Mouse (Mus musculus): Measurements from ENCODE around the gene Ube2d1. TPM values are rescaled to one million over a fixed set of nuclear protein-coding genes. Genes with fewer than 3 reads are reported as not detected.

The Ube2d1 gene
- polyA plus RNA-seq, 1 experiment from 2014 or later, result 43.7 TPM

GRCm38 (mm10) chr10:71249086-71249880 is 35.8 kb downstream of the Ube2d1 start:
- 75% methylated on average over 10 of the region's 10 CpGs for WGBS

GRCm38 (mm10) chr10:71246956-71247355 is 38.1 kb downstream of the Ube2d1 start:
- no peaks in the 10 kb centered on the region for H3K9me3 ChIP-seq (ENCODE audit: control insufficient read depth, low read length)
- WGBS, result 35% methylated on average over 7 of the region's 7 CpGs
- H3K4me3 ChIP-seq (ENCODE audit: low read length), result no peak overlapping the region
- H3K27ac ChIP-seq (ENCODE audit: low read length), result no peak overlapping the region
- no peaks in the 10 kb centered on the region for H3K36me3 ChIP-seq (ENCODE audit: control insufficient read depth, insufficient read depth, low read length)
- no peak overlapping the region for H3K4me2 ChIP-seq (ENCODE audit: low read depth, low read length)
- no peaks in the 10 kb centered on the region for H3K4me1 ChIP-seq (ENCODE audit: control insufficient read depth, insufficient read depth, low read length)
- no peaks in the 10 kb centered on the region for H3K27me3 ChIP-seq (replicated peaks; ENCODE audit: control insufficient read depth, insufficient read depth, low read length)
- no peak overlapping the region for H3K9ac ChIP-seq (ENCODE audit: low read depth, low read length)
- no peak for ATAC-seq

More at GRCm38 (mm10) chr10:71249086-71249880, 35.8 kb downstream of the Ube2d1 start:
- Histone ChIP-seq H3K9me3 (ENCODE audit: control insufficient read depth, low read length) (no peaks in the 10 kb centered on the region), H3K9ac (ENCODE audit: low read depth, low read length) (no peak overlapping the region), H3K4me2 (ENCODE audit: low read depth, low read length) (no peak overlapping the region), H3K36me3 (ENCODE audit: control insufficient read depth, insufficient read depth, low read length) (no peaks in the 10 kb centered on the region), H3K27me3 (replicated peaks; ENCODE audit: control insufficient read depth, insufficient read depth, low read length) (no peaks in the 10 kb centered on the region), H3K4me1 (ENCODE audit: control insufficient read depth, insufficient read depth, low read length) (no peaks in the 10 kb centered on the region), H3K27ac (ENCODE audit: low read length) (no peak overlapping the region), H3K4me3 (ENCODE audit: low read length) (no peak overlapping the region)
- ATAC-seq, result no peak

DNA sequence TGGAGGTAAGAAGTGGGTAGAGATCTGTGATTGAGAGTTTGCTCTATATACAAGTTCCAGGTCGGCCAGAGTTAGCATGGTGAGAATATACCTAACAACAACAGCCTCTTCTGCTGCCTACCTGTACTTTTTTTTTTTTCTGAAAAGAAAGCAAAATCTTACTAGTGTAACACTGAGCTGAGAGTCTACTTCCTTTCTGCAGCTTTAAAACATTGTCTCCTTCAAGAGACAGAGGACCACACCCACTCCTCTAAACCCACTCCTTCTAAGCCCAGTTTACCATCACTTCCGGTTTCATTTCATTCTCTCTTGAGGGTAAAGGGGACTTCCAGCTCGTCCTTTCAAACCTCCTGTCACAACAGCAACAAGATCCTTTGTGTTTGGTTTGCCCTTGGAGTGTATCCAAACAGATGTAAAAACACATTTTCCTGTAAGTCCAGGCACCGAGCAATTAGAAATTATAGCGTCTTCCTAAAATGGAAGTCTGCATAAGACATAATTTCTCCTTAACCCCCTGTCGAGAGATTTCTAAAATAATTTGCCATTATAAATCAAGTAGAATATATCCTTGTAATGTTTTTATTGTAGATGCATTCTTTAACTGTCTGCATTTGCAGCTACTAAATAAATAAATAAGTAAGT is 45.5 kb downstream of the Ube2d1 start:
- Histone ChIP-seq H3K27ac (ENCODE audit: low read length) (no peak overlapping the region), H3K4me3 (ENCODE audit: low read length) (0 out of 2 replicates have a peak overlapping the region, but pooled peaks have one; percentile 17), H3K4me1 (ENCODE audit: control insufficient read depth, insufficient read depth, low read length) (peaks cover 6% of the 10 kb centered on the region; the same call in 1 of the 2 replicates), H3K4me2 (ENCODE audit: low read depth, low read length) (peak overlapping the region; percentile 35; the same call in 1 of the 2 replicates), H3K27me3 (replicated peaks; ENCODE audit: control insufficient read depth, insufficient read depth, low read length) (no peaks in the 10 kb centered on the region), H3K9ac (ENCODE audit: low read depth, low read length) (no peak overlapping the region), H3K9me3 (ENCODE audit: control insufficient read depth, low read length) (no peaks in the 10 kb centered on the region), H3K36me3 (ENCODE audit: control insufficient read depth, insufficient read depth, low read length) (peaks cover 7% of the 10 kb centered on the region)
- ATAC-seq, result no peak
- WGBS, result 45% methylated on average over 6 of the region's 6 CpGs

- Histone ChIP-seq H3K36me3 (ENCODE audit: control insufficient read depth, insufficient read depth, low read length) (peaks cover 8% of the 10 kb centered on the region), H3K9ac (ENCODE audit: low read depth, low read length) (peak within 1 kb of the TSS; percentile 91), H3K4me2 (ENCODE audit: low read depth, low read length) (peak within 1 kb of the TSS; percentile 79), H3K27me3 (replicated peaks; ENCODE audit: control insufficient read depth, insufficient read depth, low read length) (no peaks in the 10 kb centered on the region), H3K4me3 (ENCODE audit: low read length) (peak within 1 kb of the TSS; percentile 92), H3K4me1 (ENCODE audit: control insufficient read depth, insufficient read depth, low read length) (peaks cover 6% of the 10 kb centered on the region; the same call in 1 of the 2 replicates), H3K9me3 (ENCODE audit: control insufficient read depth, low read length) (no peaks in the 10 kb centered on the region), H3K27ac (ENCODE audit: low read length) (peak within 1 kb of the TSS; percentile 78)
- no peak for ATAC-seq
- WGBS, result 3% methylated on average over 7 of the region's 7 CpGs
These were observed 46.9 kb downstream of the Ube2d1 start, which contains the start of gene Tfam for GRCm38 (mm10) chr10:71238240-71238554. Gene Tfam (minus strand): TSS chr10:71238280.

DNA sequence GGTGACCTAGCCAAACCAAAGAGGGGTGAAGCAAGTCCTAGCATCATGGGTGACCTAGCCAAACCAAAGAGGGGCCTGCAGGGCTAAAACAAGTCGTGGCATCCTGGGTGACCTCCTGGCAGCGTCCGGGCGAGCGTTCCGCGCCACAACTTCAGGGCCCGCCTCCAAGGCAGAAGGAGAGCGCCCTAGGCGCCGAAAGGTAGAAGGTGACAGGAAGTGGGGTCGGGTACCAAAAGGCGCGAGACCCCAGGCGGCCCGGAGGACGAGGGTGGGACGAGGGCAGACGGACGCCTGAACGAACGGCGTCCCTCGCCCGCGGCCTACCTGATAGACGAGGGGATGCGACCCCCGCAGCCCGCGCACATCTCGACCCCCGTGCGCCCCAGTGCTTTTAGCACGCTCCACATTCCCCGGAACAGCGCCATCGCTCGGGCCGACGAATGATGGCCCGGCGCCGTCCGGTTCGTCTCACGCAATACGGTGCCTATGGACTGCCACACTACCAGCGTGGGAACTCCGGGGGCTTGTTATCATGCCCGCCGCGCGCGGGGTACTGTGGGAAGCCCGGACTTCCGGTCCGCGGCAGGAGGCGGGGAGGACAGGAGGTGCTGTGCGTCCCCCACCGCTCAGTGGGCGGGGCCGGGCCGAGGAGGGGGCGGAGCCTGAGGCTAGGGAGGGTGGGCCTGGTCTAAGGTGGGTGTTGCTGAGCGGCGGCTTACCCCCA is 47.4 kb downstream of the Ube2d1 start:
- Histone ChIP-seq H3K4me1 (ENCODE audit: control insufficient read depth, insufficient read depth, low read length) (peaks cover 6% of the 10 kb centered on the region; the same call in 1 of the 2 replicates), H3K27me3 (replicated peaks; ENCODE audit: control insufficient read depth, insufficient read depth, low read length) (no peaks in the 10 kb centered on the region), H3K9me3 (ENCODE audit: control insufficient read depth, low read length) (no peaks in the 10 kb centered on the region), H3K27ac (ENCODE audit: low read length) (peak overlapping the region; percentile 78), H3K4me3 (ENCODE audit: low read length) (peak overlapping the region; percentile 92), H3K9ac (ENCODE audit: low read depth, low read length) (peak overlapping the region; percentile 91), H3K36me3 (ENCODE audit: control insufficient read depth, insufficient read depth, low read length) (peaks cover 8% of the 10 kb centered on the region), H3K4me2 (ENCODE audit: low read depth, low read length) (peak overlapping the region; percentile 79)
- ATAC-seq, result peak; percentile 99
- under 1% methylated on average over 67 of the region's 68 CpGs for WGBS

DNA sequence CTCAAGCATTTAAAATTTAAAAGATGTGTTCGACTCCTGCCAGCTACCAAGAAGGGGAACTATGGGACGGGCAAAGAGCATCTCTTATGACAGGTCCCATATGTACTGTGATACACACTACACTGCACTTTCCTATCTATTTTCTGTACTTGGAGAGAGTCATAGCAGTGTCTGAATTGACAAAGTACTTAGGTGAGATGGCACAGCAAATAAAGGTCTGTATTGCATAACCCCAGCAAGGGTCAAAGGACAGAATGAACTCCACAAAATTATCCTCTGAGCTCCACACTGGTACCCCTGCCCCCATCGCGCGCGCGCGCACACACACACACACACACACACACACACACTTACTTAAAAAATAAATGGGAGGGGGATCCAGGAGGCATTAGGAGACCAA is 51.0 kb downstream of the Ube2d1 start:
- ATAC-seq, result no peak
- no peak overlapping the region for H3K4me3 ChIP-seq (ENCODE audit: low read length)
- no peaks in the 10 kb centered on the region for H3K9me3 ChIP-seq (ENCODE audit: control insufficient read depth, low read length)
- no peaks in the 10 kb centered on the region for H3K27me3 ChIP-seq (replicated peaks; ENCODE audit: control insufficient read depth, insufficient read depth, low read length)
- H3K36me3 ChIP-seq (ENCODE audit: control insufficient read depth, insufficient read depth, low read length), result peaks cover 12% of the 10 kb centered on the region
- WGBS, result 96% methylated on average over 8 of the region's 8 CpGs
- H3K27ac ChIP-seq (ENCODE audit: low read length), result no peak overlapping the region
- peaks cover 6% of the 10 kb centered on the region; the same call in 1 of the 2 replicates for H3K4me1 ChIP-seq (ENCODE audit: control insufficient read depth, insufficient read depth, low read length)
- H3K4me2 ChIP-seq (ENCODE audit: low read depth, low read length), result no peak overlapping the region
- no peak overlapping the region for H3K9ac ChIP-seq (ENCODE audit: low read depth, low read length)

GRCm38 (mm10) chr10:71225894-71226293 is 59.2 kb downstream of the Ube2d1 start:
- ATAC-seq, result peak; percentile 56; the same call in 1 of the 2 replicates
- Histone ChIP-seq H3K9me3 (ENCODE audit: control insufficient read depth, low read length) (no peaks in the 10 kb centered on the region), H3K4me3 (ENCODE audit: low read length) (no peak overlapping the region), H3K27ac (ENCODE audit: low read length) (no peak overlapping the region), H3K4me2 (ENCODE audit: low read depth, low read length) (no peak overlapping the region), H3K27me3 (replicated peaks; ENCODE audit: control insufficient read depth, insufficient read depth, low read length) (no peaks in the 10 kb centered on the region), H3K36me3 (ENCODE audit: control insufficient read depth, insufficient read depth, low read length) (peaks cover 27% of the 10 kb centered on the region), H3K9ac (ENCODE audit: low read depth, low read length) (no peak overlapping the region), H3K4me1 (ENCODE audit: control insufficient read depth, insufficient read depth, low read length) (no peaks in the 10 kb centered on the region)
- 34% methylated on average over 7 of the region's 7 CpGs for WGBS

DNA sequence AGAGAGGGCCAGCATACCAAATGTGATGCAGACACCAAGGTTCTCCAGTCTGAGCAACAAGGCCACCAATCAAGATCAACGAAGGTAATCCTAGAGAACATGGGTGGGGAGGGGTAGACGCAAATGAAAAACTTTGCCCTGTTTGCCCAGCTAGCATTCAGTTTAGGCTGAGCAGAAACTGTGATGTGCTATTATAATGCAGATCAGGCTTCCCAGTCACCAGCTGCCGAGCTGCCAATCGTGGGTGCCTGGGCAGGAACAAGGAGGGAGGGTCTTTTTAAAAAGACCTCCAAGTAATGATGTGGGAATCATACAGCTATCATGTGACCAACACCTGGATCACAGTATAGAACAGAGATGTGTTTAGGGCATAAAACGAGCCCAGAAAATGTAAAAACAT is 62.0 kb downstream of the Ube2d1 start:
- no peaks in the 10 kb centered on the region for H3K27me3 ChIP-seq (replicated peaks; ENCODE audit: control insufficient read depth, insufficient read depth, low read length)
- H3K9me3 ChIP-seq (ENCODE audit: control insufficient read depth, low read length), result no peaks in the 10 kb centered on the region
- H3K4me3 ChIP-seq (ENCODE audit: low read length), result no peak overlapping the region
- H3K27ac ChIP-seq (ENCODE audit: low read length), result no peak overlapping the region
- H3K4me1 ChIP-seq (ENCODE audit: control insufficient read depth, insufficient read depth, low read length), result no peaks in the 10 kb centered on the region
- 81% methylated on average over 5 of the region's 5 CpGs for WGBS
- no peak for ATAC-seq
- no peak overlapping the region for H3K9ac ChIP-seq (ENCODE audit: low read depth, low read length)
- no peak overlapping the region for H3K4me2 ChIP-seq (ENCODE audit: low read depth, low read length)
- peaks cover 17% of the 10 kb centered on the region; the same call in 1 of the 2 replicates for H3K36me3 ChIP-seq (ENCODE audit: control insufficient read depth, insufficient read depth, low read length)

DNA sequence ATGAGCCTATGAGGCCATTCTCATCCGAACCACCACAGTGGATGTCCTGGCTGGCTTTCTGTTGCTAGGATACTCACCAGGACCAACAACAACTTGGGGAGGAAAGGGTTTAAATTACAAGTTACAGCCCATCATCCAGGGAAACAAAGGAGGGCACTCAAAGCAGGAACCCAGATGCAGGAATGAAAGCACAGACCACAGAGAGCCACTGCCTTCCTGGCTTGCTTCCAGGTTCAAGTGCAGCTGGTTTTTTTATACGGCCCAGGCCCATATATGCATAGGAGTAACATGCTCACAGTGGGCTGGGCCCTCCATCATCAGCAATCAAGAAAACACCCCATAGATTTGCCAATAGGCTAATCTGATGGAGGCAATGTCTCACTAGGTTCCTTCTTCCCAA is 62.4 kb downstream of the Ube2d1 start:
- Histone ChIP-seq H3K27ac (ENCODE audit: low read length) (no peak overlapping the region), H3K4me2 (ENCODE audit: low read depth, low read length) (no peak overlapping the region), H3K36me3 (ENCODE audit: control insufficient read depth, insufficient read depth, low read length) (peaks cover 16% of the 10 kb centered on the region; the same call in 1 of the 2 replicates), H3K9me3 (ENCODE audit: control insufficient read depth, low read length) (no peaks in the 10 kb centered on the region), H3K27me3 (replicated peaks; ENCODE audit: control insufficient read depth, insufficient read depth, low read length) (no peaks in the 10 kb centered on the region), H3K4me3 (ENCODE audit: low read length) (no peak overlapping the region), H3K9ac (ENCODE audit: low read depth, low read length) (no peak overlapping the region), H3K4me1 (ENCODE audit: control insufficient read depth, insufficient read depth, low read length) (no peaks in the 10 kb centered on the region)
- 79% methylated on average over 2 of the region's 2 CpGs for WGBS
- ATAC-seq, result no peak
